Mouse (Mus musculus): ENCODE measurements around the gene Pxn. TPM values are rescaled to one million over a fixed set of nuclear protein-coding genes. Genes with fewer than 3 reads are reported as not detected.

Gene Pxn
- 120 TPM for polyA plus RNA-seq (2012; fragmentation: generic; extraction: Trizol)

GRCm38 (mm10) chr5:115506454-115507201 lies at the start of gene Pxn:
Gene Pxn (plus strand): TSS chr5:115506676.
- peak within 1 kb of the TSS; percentile 93 for H3ac ChIP-seq (ENCODE audit: control insufficient read depth, insufficient read length)
- H3K4me2 ChIP-seq (ENCODE audit: low read depth) = peak within 1 kb of the TSS; percentile 95
- H3K36me3 ChIP-seq (ENCODE audit: control insufficient read depth, insufficient read depth) = no peaks in the 10 kb centered on the region
- H3K27me3 ChIP-seq (ENCODE audit: control insufficient read depth, insufficient read depth, insufficient read length) = no peaks in the 10 kb centered on the region
- H3K79me2 ChIP-seq (ENCODE audit: control insufficient read depth, insufficient read depth) = peaks cover 47% of the 10 kb centered on the region
- TF ChIP-seq TCF12 (IDR thresholded peaks at IDR 0.05; ENCODE audit: insufficient read depth, poor library complexity, severe bottlenecking) (no peak), TCF3 (IDR thresholded peaks at IDR 0.05; ENCODE audit: insufficient read length, low read depth) (no peak), REST (IDR thresholded peaks at IDR 0.05; ENCODE audit: insufficient read depth, insufficient read length) (no peak), E2F4 (IDR thresholded peaks at IDR 0.05; ENCODE audit: insufficient read depth) (no peak), POLR2AphosphoS2 (IDR thresholded peaks at IDR 0.05; ENCODE audit: insufficient read length, low read depth) (peak; percentile 98), POLR2A (IDR thresholded peaks at IDR 0.05; ENCODE audit: insufficient read length, low read depth) (peak; percentile 97), CEBPB (IDR thresholded peaks at IDR 0.05; ENCODE audit: insufficient read depth, poor library complexity, severe bottlenecking) (no peak), SRF (IDR thresholded peaks at IDR 0.05; ENCODE audit: control insufficient read depth, insufficient read length, low read depth) (no peak), MYOD1 (IDR thresholded peaks at IDR 0.05; ENCODE audit: control insufficient read depth in 1 of 3, insufficient read length in 2 of 3, low read depth in 2 of 3) (no peak), MYOG (IDR thresholded peaks at IDR 0.05; ENCODE audit: control insufficient read depth in 1 of 3, insufficient read depth in 1 of 3, insufficient read length in 2 of 3, low read depth in 2 of 3) (peak in 1 of 3 experiments; percentile 32), MAX (IDR thresholded peaks at IDR 0.05; ENCODE audit: low read depth) (no peak), USF1 (IDR thresholded peaks at IDR 0.05; ENCODE audit: low read depth) (no peak)
- H3K4me3 ChIP-seq = peak within 1 kb of the TSS; percentile 95

GRCm38 (mm10) chr5:115458918-115459317 lies 47.6 kb upstream of the Pxn start:
- Histone ChIP-seq H3K4me3 (no peak overlapping the region), H3K4me2 (ENCODE audit: low read depth) (no peak overlapping the region), H3K79me2 (ENCODE audit: control insufficient read depth, insufficient read depth) (no peaks in the 10 kb centered on the region), H3ac (ENCODE audit: control insufficient read depth, insufficient read length) (no peak overlapping the region), H3K36me3 (ENCODE audit: control insufficient read depth, insufficient read depth) (no peaks in the 10 kb centered on the region), H3K27me3 (ENCODE audit: control insufficient read depth, insufficient read depth, insufficient read length) (peaks cover 15% of the 10 kb centered on the region)
- TF ChIP-seq MYOG (IDR thresholded peaks at IDR 0.05; ENCODE audit: control insufficient read depth in 1 of 3, insufficient read depth in 1 of 3, insufficient read length in 2 of 3, low read depth in 2 of 3) = no peak
- TF ChIP-seq E2F4 (IDR thresholded peaks at IDR 0.05; ENCODE audit: insufficient read depth) = no peak
- TF ChIP-seq SRF (IDR thresholded peaks at IDR 0.05; ENCODE audit: control insufficient read depth, insufficient read length, low read depth) = no peak
- TF ChIP-seq TCF3 (IDR thresholded peaks at IDR 0.05; ENCODE audit: insufficient read length, low read depth) = no peak
- no peak for TF ChIP-seq POLR2AphosphoS2 (IDR thresholded peaks at IDR 0.05; ENCODE audit: insufficient read length, low read depth)
- TF ChIP-seq MYOD1 (IDR thresholded peaks at IDR 0.05; ENCODE audit: control insufficient read depth in 1 of 3, insufficient read length in 2 of 3, low read depth in 2 of 3) = no peak
- no peak for TF ChIP-seq CEBPB (IDR thresholded peaks at IDR 0.05; ENCODE audit: insufficient read depth, poor library complexity, severe bottlenecking)
- TF ChIP-seq TCF12 (IDR thresholded peaks at IDR 0.05; ENCODE audit: insufficient read depth, poor library complexity, severe bottlenecking) = no peak

GRCm38 (mm10) chr5:115464408-115465115 lies 41.9 kb upstream of the Pxn start:
- H3ac ChIP-seq (ENCODE audit: control insufficient read depth, insufficient read length) = no peak overlapping the region
- TF ChIP-seq E2F4 (IDR thresholded peaks at IDR 0.05; ENCODE audit: insufficient read depth) (no peak), MYOD1 (IDR thresholded peaks at IDR 0.05; ENCODE audit: control insufficient read depth in 1 of 3, insufficient read length in 2 of 3, low read depth in 2 of 3) (no peak), MYOG (IDR thresholded peaks at IDR 0.05; ENCODE audit: control insufficient read depth in 1 of 3, insufficient read depth in 1 of 3, insufficient read length in 2 of 3, low read depth in 2 of 3) (no peak), MAX (IDR thresholded peaks at IDR 0.05; ENCODE audit: low read depth) (no peak), TCF12 (IDR thresholded peaks at IDR 0.05; ENCODE audit: insufficient read depth, poor library complexity, severe bottlenecking) (no peak), POLR2AphosphoS2 (IDR thresholded peaks at IDR 0.05; ENCODE audit: insufficient read length, low read depth) (no peak), REST (IDR thresholded peaks at IDR 0.05; ENCODE audit: insufficient read depth, insufficient read length) (no peak), USF1 (IDR thresholded peaks at IDR 0.05; ENCODE audit: low read depth) (no peak), POLR2A (IDR thresholded peaks at IDR 0.05; ENCODE audit: insufficient read length, low read depth) (no peak), CEBPB (IDR thresholded peaks at IDR 0.05; ENCODE audit: insufficient read depth, poor library complexity, severe bottlenecking) (no peak), TCF3 (IDR thresholded peaks at IDR 0.05; ENCODE audit: insufficient read length, low read depth) (no peak), SRF (IDR thresholded peaks at IDR 0.05; ENCODE audit: control insufficient read depth, insufficient read length, low read depth) (no peak)
- H3K36me3 ChIP-seq (ENCODE audit: control insufficient read depth, insufficient read depth) = no peaks in the 10 kb centered on the region
- no peaks in the 10 kb centered on the region for H3K79me2 ChIP-seq (ENCODE audit: control insufficient read depth, insufficient read depth)
- peaks cover 8% of the 10 kb centered on the region for H3K27me3 ChIP-seq (ENCODE audit: control insufficient read depth, insufficient read depth, insufficient read length)
- H3K4me3 ChIP-seq = no peak overlapping the region
- no peak overlapping the region for H3K4me2 ChIP-seq (ENCODE audit: low read depth)

GRCm38 (mm10) chr5:115465642-115466420 lies 40.6 kb upstream of the Pxn start, which contains the start of gene Pla2g1b:
Gene Pla2g1b (plus strand): TSS chr5:115466262.
- no peak within 1 kb of the TSS for H3K4me2 ChIP-seq (ENCODE audit: low read depth)
- H3K36me3 ChIP-seq (ENCODE audit: control insufficient read depth, insufficient read depth) = no peaks in the 10 kb centered on the region
- H3K79me2 ChIP-seq (ENCODE audit: control insufficient read depth, insufficient read depth) = no peaks in the 10 kb centered on the region
- no peak for TF ChIP-seq E2F4 (IDR thresholded peaks at IDR 0.05; ENCODE audit: insufficient read depth)
- no peak for TF ChIP-seq SRF (IDR thresholded peaks at IDR 0.05; ENCODE audit: control insufficient read depth, insufficient read length, low read depth)
- TF ChIP-seq USF1 (IDR thresholded peaks at IDR 0.05; ENCODE audit: low read depth) = no peak
- no peak for TF ChIP-seq REST (IDR thresholded peaks at IDR 0.05; ENCODE audit: insufficient read depth, insufficient read length)
- H3K27me3 ChIP-seq (ENCODE audit: control insufficient read depth, insufficient read depth, insufficient read length) = no peaks in the 10 kb centered on the region
- H3ac ChIP-seq (ENCODE audit: control insufficient read depth, insufficient read length) = no peak within 1 kb of the TSS
- no peak within 1 kb of the TSS for H3K4me3 ChIP-seq
